Mouse (Mus musculus) B cell, adult 2 months (primary cell): ENCODE measurements around the gene Lysmd3.

Experiments used
- DNase-seq, 2 experiments: peaks; one replicate each; pipeline ENCODE4 v3.0.0; 2022

Gene Lysmd3

DNA sequence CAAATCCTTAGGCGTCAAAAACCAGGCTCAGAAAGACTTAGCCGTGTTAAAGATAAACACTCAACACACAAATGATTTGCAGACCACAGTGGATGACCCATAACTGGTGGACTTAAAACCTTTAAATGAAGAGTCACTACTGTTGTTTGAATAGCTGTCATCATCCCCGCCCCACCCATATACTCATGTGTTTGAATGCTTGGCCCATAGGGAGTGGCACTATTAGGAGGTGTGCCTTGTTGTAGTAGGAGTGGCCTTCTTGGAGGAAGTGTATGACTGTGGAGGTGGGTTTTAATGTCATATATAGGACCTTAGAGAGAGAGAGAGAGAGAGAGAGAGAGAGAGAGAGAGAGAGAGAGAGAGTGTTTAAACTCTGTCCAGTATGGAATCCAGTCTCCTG is 25.6 kb downstream of the Lysmd3 start:
- no peak for DNase-seq

DNA sequence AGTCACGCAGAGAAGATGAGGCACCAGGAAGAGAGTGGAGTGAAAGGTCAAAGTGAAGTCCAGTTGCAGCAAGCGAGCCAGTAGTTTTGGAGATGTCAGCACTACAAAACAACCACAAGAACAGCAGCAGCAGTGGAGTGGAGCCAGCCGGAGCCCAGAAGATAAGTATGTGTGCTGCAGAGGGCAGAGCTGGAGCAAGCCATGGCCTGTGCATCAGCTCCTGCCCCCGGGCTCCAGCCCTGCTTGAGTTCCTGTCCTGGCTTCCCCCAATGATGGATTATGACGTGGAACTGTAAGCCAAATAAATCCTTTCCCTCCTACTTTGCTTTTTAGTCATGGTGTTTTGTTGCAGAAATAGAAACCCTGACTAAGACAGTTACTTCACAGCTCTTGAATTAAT is 26.8 kb downstream of the Lysmd3 start:
- DNase-seq, result no peak

DNA sequence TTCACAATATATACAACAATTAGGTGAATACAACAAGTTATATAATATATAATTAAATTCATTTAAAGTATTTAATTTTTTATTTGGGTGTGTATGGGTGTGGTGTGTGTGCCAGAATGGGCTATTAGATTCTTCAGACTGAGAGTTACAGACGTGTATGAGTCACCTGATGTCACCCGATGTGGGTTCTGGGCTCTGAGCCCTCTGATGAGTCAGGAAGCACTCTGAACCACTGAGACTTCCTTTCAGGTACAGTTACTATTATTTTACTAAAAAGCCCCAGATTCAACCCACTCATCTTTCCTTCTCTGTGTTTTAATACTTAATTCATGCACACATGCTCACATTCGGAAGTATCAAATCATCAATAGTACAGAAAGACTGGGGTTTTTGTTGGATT is 27.4 kb downstream of the Lysmd3 start:
- no peak for DNase-seq

DNA sequence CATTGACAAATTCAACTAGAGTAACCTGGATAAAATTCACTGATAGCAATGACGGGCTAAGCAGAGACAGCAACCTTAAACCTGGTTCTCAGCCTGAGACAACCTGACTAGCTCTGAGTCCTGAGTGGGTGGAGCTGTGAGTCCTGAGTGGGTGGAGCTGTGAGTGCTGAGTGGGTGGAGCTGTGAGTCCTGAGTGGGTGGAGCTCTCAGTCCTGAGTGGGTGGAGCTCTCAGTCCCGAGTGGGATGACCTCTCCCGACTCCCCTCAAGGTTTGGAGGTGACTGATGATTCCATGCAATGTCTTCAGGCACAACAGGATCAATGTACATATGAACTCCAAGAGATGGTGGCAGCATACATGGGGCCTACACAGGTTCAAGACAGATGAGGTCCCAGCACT is 32.1 kb downstream of the Lysmd3 start:
- DNase-seq, result no peak

DNA sequence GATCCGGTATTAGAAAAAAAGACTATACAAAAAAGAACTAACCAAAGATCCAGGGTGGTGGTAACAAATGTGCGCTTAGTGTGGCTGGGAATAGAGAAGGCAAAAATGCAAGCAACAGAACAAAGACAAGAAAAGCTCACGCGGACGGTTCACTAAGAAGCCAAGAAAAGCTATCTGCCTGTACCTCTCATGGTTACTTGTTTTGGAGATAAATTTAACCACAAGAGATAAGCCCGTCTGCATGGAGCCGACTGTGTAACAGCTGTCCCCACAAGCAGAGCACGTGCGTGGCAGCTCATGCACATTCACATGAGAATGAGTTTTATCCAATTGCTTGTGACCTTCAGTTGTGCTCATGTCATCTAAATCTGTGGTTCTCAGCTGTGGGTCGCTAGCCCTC is 33.0 kb downstream of the Lysmd3 start:
- DNase-seq, result no peak

DNA sequence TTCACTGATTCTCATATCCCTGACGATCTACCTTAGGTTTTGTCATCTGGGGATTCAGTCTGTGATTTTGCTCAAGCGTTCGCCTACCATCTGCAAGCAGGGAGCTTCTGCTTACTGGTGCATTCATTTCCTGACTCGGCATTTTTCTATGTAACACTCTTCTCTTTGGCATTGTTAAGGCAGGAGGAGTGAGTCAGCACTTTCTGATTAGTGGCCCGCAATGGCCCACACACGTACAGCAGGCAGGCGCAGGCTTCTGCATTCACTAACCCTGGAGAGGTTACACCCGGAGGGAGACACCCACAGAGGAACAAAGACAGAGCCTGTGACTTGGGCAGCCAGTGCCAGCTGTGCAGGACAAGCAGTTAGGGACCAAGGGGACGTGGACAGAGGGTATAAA is 34.1 kb downstream of the Lysmd3 start:
- DNase-seq, result no peak

DNA sequence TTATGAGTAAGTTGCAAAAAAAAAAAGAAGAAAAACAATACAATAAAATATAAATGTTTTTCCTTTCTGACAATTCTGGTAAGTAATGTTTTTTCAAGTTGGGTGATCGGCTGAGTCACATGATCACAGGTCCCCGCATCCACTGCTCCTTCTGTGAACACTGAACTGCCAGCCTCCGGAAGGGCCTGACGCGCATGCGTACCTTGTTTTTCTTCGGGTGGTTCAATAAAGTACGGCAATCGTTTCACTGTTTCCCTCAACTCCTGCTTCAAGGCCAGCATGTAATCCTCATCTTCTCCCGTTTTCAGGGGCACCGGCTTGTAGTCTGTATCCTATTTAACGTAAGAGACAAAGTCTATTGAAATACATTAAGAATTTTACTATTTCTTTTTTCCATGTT is 37.0 kb downstream of the Lysmd3 start:
- DNase-seq, result no peak

DNA sequence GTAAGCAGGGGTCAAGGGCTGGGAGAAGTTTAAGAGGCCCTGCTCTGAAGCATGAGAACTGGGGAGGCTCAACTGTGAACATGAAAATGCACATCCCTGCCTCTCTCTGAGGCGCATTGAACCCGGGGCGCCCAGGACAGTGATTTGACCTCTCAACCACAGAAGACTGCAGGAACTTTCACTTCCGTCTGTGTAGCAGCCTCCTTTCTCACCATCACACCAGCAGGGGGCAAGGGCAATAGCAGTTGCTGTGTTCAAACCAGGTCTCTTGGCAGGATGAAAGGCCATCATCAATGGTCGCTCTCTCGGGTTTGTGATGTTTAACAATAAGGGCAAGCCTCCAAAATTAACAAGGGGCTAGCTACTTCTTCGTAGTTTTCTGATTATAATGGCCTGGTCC is 45.7 kb downstream of the Lysmd3 start:
- no peak for DNase-seq

DNA sequence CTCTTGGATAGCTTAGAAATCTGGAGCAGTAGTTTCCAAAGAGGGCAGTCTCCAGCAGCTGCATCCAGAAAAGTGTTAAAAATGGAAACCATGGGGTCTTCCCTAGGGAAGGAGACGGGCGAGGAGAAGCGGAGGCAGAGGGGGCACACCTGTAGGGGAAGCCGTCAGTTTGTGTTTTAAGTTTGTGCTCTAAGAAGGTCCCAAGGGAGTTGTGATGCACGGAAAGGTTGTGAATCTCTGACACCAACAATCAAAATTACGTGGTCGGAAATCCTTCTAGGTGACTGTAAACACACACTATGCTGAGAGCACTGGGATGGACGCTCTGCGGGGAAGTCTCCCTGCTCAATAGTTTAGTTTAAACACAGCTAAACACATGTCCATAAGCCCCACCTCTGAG is 46.2 kb downstream of the Lysmd3 start:
- no peak for DNase-seq

DNA sequence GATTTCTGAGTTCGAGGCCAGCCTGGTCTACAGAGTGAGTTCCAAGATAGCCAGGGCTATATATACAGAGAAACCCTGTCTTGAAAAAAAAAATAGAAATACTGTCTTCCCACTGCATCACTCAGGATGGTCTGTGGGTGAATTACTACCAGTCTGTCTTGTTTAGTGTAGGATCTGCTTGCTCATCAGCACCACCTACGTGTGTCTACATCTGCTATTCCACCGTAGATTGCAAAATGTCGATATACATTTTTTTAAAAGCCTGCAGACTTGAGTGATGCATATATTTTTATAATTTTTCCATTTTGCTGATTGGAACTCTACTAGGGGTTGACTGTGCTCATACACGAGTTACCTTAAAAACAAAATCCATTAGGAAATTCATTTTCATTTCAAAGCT is 48.8 kb downstream of the Lysmd3 start:
- DNase-seq, result no peak

DNA sequence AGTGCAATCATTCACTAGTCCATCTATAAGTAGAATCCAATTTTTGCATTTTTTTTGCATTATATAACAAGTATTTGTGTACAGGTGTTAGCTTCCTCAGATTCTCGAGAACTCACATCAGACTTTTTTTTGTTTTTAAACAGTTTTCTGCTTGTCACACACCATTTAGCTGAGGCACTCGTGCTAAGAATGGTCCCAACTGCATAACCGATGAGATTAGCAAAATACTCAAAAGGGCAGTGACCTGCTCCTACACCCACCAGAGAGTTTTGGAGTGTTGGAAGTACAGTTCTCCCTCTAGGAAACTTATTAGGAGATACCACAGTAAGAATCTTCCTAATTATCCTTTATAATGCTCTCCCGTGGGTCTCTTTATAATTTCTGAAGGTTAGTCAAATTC is 52.3 kb downstream of the Lysmd3 start:
- DNase-seq, result no peak

DNA sequence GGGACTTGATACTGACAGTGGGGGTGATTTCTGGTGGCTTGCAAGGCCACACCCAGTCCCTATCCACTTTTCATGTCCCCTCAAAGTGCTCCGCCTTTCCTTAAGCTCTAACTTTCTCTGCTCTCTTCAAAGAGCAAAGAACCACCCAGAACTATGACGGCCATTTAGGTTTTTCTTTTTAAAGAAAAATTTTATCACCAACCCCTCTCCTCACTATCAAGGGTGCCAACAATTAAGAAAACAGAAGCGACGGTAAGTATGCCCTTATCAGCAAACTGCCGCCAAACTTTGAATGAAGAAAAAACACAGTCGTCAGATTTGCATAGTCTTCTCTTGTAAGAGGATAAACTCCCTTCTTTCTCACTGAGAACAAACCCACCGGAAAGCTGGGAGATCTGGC is 52.8 kb downstream of the Lysmd3 start:
- DNase-seq, result no peak

DNA sequence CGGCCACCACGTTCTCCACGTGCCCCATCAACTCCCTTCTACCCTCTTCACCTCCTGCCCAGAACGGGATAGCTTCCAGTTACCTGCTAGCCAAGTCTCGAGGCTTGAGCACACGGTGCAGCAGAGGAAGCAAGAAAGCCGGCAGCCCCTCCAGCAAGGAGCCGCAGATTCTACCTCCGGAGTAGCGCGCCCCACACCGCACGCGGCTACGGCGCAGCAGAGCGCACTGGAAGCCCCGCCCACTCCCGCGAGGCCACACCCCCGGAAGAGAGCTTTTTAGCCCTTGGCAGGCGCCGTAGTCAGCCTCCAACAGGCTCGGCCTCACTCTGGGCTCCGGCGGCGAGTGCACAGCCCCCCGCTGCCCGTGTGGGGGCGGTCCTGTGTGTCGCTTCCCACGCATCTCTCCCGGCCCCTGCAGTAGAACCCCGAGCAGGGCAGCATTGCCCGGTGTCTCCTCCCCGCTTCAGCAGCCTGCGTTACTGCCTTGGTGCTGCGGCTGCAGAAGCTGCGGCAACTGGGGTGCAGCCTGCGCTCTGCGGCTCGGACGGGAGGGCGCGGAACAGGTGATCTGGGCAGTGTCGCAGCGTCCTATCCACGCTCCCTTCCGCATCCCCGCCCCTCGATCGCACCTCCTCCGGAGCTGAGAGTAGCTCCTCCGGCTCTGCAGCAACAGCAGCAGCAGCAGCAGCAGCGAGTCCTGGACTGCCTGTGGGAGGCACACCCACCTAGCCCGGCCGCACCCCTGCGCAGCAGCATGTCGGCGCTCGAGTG is 53.5 kb downstream of the Lysmd3 start, which contains the start of the genes Polr3g and Mblac2:
TSS of gene Polr3g (minus strand) at position 239 of the 771 bp plus-strand sequence.
TSS of gene Mblac2 (plus strand) at position 567 of the 771 bp plus-strand sequence.
- peak; percentile 99 for DNase-seq

DNA sequence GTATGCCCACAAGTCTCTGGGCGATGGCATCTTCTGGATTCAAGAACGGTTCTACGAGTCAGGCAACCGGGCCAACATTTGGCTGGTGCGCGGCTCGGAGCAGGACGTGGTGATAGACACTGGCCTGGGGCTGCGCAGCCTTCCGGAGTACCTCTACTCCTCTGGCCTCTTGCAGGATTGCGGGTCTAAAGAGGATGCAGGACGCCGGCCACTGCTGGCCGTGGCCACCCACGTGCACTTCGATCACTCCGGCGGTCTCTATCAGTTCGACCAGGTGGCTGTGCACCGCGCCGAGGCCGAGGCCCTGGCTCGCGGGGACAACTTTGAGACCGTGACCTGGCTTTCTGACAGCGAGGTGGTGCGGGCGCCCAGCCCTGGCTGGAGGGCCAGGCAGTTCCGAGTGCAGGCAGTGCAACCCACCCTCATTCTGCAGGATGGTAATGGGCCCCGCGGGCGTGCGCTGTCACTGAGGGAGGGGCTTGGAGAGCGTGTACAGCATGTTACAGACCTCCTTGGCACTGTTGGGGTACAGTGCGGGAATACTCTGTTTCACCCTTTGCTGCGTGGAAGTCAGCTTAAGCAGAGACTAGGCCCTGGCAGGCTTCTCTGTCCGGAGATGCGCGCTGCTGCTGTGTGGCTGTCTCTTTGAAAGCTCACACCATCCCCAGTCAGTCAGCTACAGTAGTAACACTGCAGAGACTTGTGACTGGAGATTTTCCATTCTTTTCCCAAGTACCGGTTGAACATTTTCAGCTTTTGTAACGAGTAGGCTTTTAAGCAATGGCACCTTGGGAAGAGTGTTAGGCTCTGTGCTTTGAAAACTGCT is 54.3 kb downstream of the Lysmd3 start:
- no peak for DNase-seq

DNA sequence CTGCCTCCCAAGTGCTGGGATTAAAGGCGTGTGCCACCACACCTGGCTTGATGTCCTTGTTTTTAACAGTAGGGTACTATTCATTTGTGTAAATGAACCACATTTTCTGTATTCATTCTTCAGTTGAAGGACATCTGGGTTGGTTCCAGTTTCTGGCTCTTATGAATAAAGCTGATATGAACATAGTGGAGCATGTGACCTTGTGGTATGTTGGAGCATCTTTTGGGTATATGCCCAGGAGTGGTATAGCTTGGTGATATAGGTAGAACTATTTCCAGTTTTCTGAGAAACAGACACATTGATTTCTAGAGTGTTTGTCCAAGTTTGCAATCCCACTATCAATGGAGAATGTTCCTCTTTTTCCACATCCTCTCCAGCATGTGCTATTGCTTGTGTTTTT is 56.4 kb downstream of the Lysmd3 start:
- no peak for DNase-seq
